32 mouse cellular contexts compared by ENCODE assay signal in the genomic region with DNA sequence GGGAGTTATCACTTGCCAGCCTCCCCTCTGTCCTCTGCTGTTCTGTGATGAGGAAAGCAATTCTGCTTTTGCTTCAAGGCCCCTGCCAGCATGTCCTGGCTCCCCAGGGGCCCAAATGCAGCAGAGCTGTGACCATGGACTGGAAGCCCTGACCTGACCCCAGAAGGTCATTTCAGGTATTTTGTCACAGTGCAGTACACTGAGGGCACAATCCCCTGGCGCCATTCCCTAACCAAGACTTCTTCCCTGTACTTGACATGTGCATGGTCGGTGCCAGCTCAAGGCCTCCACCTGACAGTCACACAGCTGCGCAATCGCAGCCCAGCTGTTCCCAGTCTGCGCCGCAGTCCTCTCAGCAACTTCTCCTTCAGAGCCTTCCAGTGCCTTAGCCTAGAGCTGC. TPM values are rescaled to one million over a fixed set of nuclear protein-coding genes. Genes with fewer than 3 reads are reported as not detected.
DNase-seq lines count a peak whose midpoint lies in the region; ATAC-seq and TF ChIP-seq lines count a peak whose summit lies in the region.
"Had no signal": no experiment of that assay in that cellular context is flagged by ENCODE, and none has a peak within 500 bp of the region (broad histone marks: within the 10 kb centered on the region; RNA-seq: fewer than 3 reads in every experiment).

No protein-coding gene starts in this region.

- no peaks in the 10 kb centered on the region for H3K27me3 ChIP-seq in liver, adult 2 months (ENCODE audit: control insufficient read depth, insufficient read depth, low read length)
- peaks cover 5% of the 10 kb centered on the region for H3K27me3 ChIP-seq in liver, embryonic 11.5 days (replicated peaks; ENCODE audit: control insufficient read depth, insufficient read depth, low read length)
- H3K27me3 ChIP-seq in lung, embryonic 16.5 days (ENCODE audit: control insufficient read depth, insufficient read depth, low read depth, low read length): no peaks in the 10 kb centered on the region
- H3K27me3 ChIP-seq: CH12.LX; embryonic facial prominence, embryonic 15.5 days; Patski had no signal

- no peak overlapping the region for H3K9ac ChIP-seq in liver, adult 2 months (ENCODE audit: low read depth, low read length)
- H3K9ac ChIP-seq in liver, embryonic 11.5 days (ENCODE audit: low read depth, low read length): no peak overlapping the region
- H3K9ac ChIP-seq in lung, embryonic 16.5 days (ENCODE audit: low read length): no peak overlapping the region
- H3K9ac ChIP-seq: embryonic facial prominence, embryonic 13.5 days; embryonic facial prominence, embryonic 15.5 days; forebrain, embryonic 12.5 days had no signal

- no peak overlapping the region for H3K27ac ChIP-seq in liver, adult 2 months (replicated peaks; ENCODE audit: insufficient read depth, low read depth, low read length)
- no peak overlapping the region for H3K27ac ChIP-seq in liver, embryonic 11.5 days (ENCODE audit: low read depth, low read length)
- H3K27ac ChIP-seq in lung, embryonic 16.5 days (ENCODE audit: low read length): no peak overlapping the region
- H3K27ac ChIP-seq: embryonic facial prominence, embryonic 13.5 days; embryonic facial prominence, embryonic 15.5 days; forebrain, embryonic 10.5 days; forebrain, embryonic 12.5 days had no signal

- TF ChIP-seq CTCF in liver, adult 2 months (IDR thresholded peaks at IDR 0.05; ENCODE audit: low read depth, low read length): no peak

- peak; percentile 54 for DNase-seq in adrenal gland, adult 2 months
- no peak for DNase-seq in adrenal gland, postnatal 4 days (ENCODE audit: low spot score in 2 of 2)
- peak; percentile 71 for DNase-seq in adrenal gland, postnatal 10 days
- no peak for DNase-seq in adrenal gland, adult 18-20 months (ENCODE audit: low spot score in 2 of 2)
- peak; percentile 41 for DNase-seq in liver, adult 2 months (ENCODE audit: extremely low read depth, low read depth, low spot score)
- DNase-seq in liver, embryonic 11.5 days (ENCODE audit: low spot score): no peak
- DNase-seq in lung, postnatal 14 days: no peak
- DNase-seq: B cell, adult 2 months; cerebellum, adult 11 months; cerebellum, adult 18-20 months; cerebellum, adult 8-10 months; cerebellum, adult 9-11 months; cerebellum, postnatal 14 days; cerebellum, postnatal 36 days; embryo, embryonic 11 days had no signal

- no peak overlapping the region for H3K4me2 ChIP-seq in liver, embryonic 11.5 days
- no peak overlapping the region for H3K4me2 ChIP-seq in lung, embryonic 16.5 days (ENCODE audit: low read depth, low read length)
- H3K4me2 ChIP-seq: embryonic facial prominence, embryonic 13.5 days; embryonic facial prominence, embryonic 15.5 days; forebrain, embryonic 12.5 days had no signal

- no peak for TF ChIP-seq POLR2A in liver, adult 2 months (IDR thresholded peaks at IDR 0.05; ENCODE audit: extremely low read depth, insufficient read depth, low read length)

- ATAC-seq in liver, embryonic 11.5 days (replicated peaks; ENCODE audit: low FRiP score): no peak
- 0 out of 2 replicates have a peak, but pooled peaks have one; percentile 10 for ATAC-seq in lung, embryonic 16.5 days (ENCODE audit: low read depth)
- ATAC-seq: activated CD4-positive, CD25-positive, alpha-beta regulatory T cell, adult 4 months; CD4-positive, CD25-positive, alpha-beta regulatory T cell, adult 4 months; forebrain, embryonic 14.5 days; forebrain, embryonic 16.5 days; Patski had no signal

- no peaks in the 10 kb centered on the region for H3K9me3 ChIP-seq in liver, embryonic 11.5 days (ENCODE audit: control insufficient read depth, low read length)
- no peaks in the 10 kb centered on the region for H3K9me3 ChIP-seq in lung, embryonic 16.5 days (ENCODE audit: control insufficient read depth, low read length)
- H3K9me3 ChIP-seq: embryonic facial prominence, embryonic 13.5 days; embryonic facial prominence, embryonic 15.5 days; forebrain, embryonic 10.5 days; forebrain, embryonic 12.5 days; G1E had no signal

- H3K79me2 ChIP-seq in liver, adult 2 months (ENCODE audit: control insufficient read depth, insufficient read depth, low read length): no peaks in the 10 kb centered on the region

- peaks cover 25% of the 10 kb centered on the region for H3K36me3 ChIP-seq in liver, adult 2 months (ENCODE audit: control insufficient read depth, insufficient read depth, low read length)
- peaks cover 47% of the 10 kb centered on the region for H3K36me3 ChIP-seq in liver, embryonic 11.5 days (ENCODE audit: control insufficient read depth, insufficient read depth, low read length)
- H3K36me3 ChIP-seq in lung, embryonic 16.5 days (ENCODE audit: control insufficient read depth, insufficient read depth, low read length): peaks cover 65% of the 10 kb centered on the region

- H3K4me3 ChIP-seq in liver, adult 2 months (ENCODE audit: insufficient read depth, low read depth, low read length): no peak overlapping the region
- H3K4me3 ChIP-seq in liver, embryonic 11.5 days (ENCODE audit: low read depth, low read length): no peak overlapping the region
- H3K4me3 ChIP-seq in lung, embryonic 16.5 days (ENCODE audit: low read length): no peak overlapping the region
- H3K4me3 ChIP-seq: embryonic facial prominence, embryonic 13.5 days; embryonic facial prominence, embryonic 15.5 days; erythroblast, embryonic 14.5 days; forebrain, embryonic 10.5 days; forebrain, embryonic 12.5 days had no signal

- 84% methylated on average over 6 of the region's 6 CpGs for WGBS in liver, adult 2 months
- WGBS in liver, embryonic 11.5 days: 95% methylated on average over 6 of the region's 6 CpGs
- 86% methylated on average over 6 of the region's 6 CpGs for WGBS in lung, embryonic 16.5 days

- no peaks in the 10 kb centered on the region for H3K4me1 ChIP-seq in liver, adult 2 months (ENCODE audit: control insufficient read depth, insufficient read depth, low read length)
- no peaks in the 10 kb centered on the region for H3K4me1 ChIP-seq in liver, embryonic 11.5 days (replicated peaks; ENCODE audit: control insufficient read depth, insufficient read depth, low read length)
- no peaks in the 10 kb centered on the region for H3K4me1 ChIP-seq in lung, embryonic 16.5 days (replicated peaks; ENCODE audit: control insufficient read depth, insufficient read depth, low read length)
- H3K4me1 ChIP-seq: embryonic facial prominence, embryonic 13.5 days; forebrain, embryonic 10.5 days; forebrain, embryonic 12.5 days had no signal

RNA-seq across cellular contexts. Expression of a gene that starts 8.1 kb away (rescaled TPM):
- total RNA-seq in adrenal gland, adult 2 months (2021): 100 to 1,000 TPM; 106 to 109 TPM
- 119 and 125 TPM in 2 replicates for polyA plus RNA-seq in adrenal gland, adult 2 months (2012; rRNA removed)
- 100 to 1,000 TPM; 105 to 110 TPM for total RNA-seq in adrenal gland, postnatal 4 days (2021)
- 10 to 100 TPM; 86.7 to 96.5 TPM for total RNA-seq in adrenal gland, postnatal 10 days (2021)
- total RNA-seq in adrenal gland, adult 18-20 months (2021): 100 to 1,000 TPM in 1 of 2 experiments, 10 to 100 TPM in 1; 92.3 to 105 TPM
- total RNA-seq in liver, adult 2 months (2014; rRNA removed): 28.9 and 35.9 TPM in 2 replicates
- polyA plus RNA-seq in liver, adult 2 months (2012; rRNA removed): 40.9 and 46.6 TPM in 2 replicates
- polyA plus RNA-seq in liver, embryonic 11.5 days (2014; fragmentation: Nextera tagmentation; extraction: Ambion mirVana): 57.1 and 58.6 TPM in 2 replicates
- 76.3 and 83.2 TPM in 2 replicates for polyA plus RNA-seq in lung, embryonic 16.5 days (2015; fragmentation: Nextera tagmentation; extraction: Ambion mirVana)

RNA-seq across cellular contexts. Expression of a gene that starts 22.5 kb away (rescaled TPM):
- 100 to 1,000 TPM; 174 to 246 TPM for total RNA-seq in adrenal gland, adult 2 months (2021)
- 737 and 768 TPM in 2 replicates for polyA plus RNA-seq in adrenal gland, adult 2 months (2012; rRNA removed)
- 100 to 1,000 TPM; 277 to 287 TPM for total RNA-seq in adrenal gland, postnatal 4 days (2021)
- 100 to 1,000 TPM; 185 to 250 TPM for total RNA-seq in adrenal gland, postnatal 10 days (2021)
- 100 to 1,000 TPM; 241 to 252 TPM for total RNA-seq in adrenal gland, adult 18-20 months (2021)
- total RNA-seq in liver, adult 2 months (2014; rRNA removed): 1.2 and 2.1 TPM in 2 replicates
- 3.4 and 3.6 TPM in 2 replicates for polyA plus RNA-seq in liver, adult 2 months (2012; rRNA removed)
- polyA plus RNA-seq in liver, embryonic 11.5 days (2014; fragmentation: Nextera tagmentation; extraction: Ambion mirVana): 4.1 and 4.6 TPM in 2 replicates
- polyA plus RNA-seq in lung, embryonic 16.5 days (2015; fragmentation: Nextera tagmentation; extraction: Ambion mirVana): 52.3 and 61.9 TPM in 2 replicates
- polyA plus RNA-seq: activated CD4-positive, CD25-positive, alpha-beta regulatory T cell, adult 4 months; CD4-positive, CD25-positive, alpha-beta regulatory T cell, adult 4 months had no signal

RNA-seq across cellular contexts. Expression of a gene that starts 33.7 kb away (rescaled TPM):
- 10 to 100 TPM; 58.1 to 68.4 TPM for total RNA-seq in adrenal gland, adult 2 months (2021)
- polyA plus RNA-seq in adrenal gland, adult 2 months (2012; rRNA removed): 443 and 466 TPM in 2 replicates
- total RNA-seq in adrenal gland, postnatal 4 days (2021): 10 to 100 TPM; 63.5 to 67.5 TPM
- total RNA-seq in adrenal gland, postnatal 10 days (2021): 10 to 100 TPM; 47.0 to 59.8 TPM
- 10 to 100 TPM; 42.9 to 61.5 TPM for total RNA-seq in adrenal gland, adult 18-20 months (2021)
- 6.8 and 9.9 TPM in 2 replicates for total RNA-seq in liver, adult 2 months (2014; rRNA removed)
- 51.7 and 56.6 TPM in 2 replicates for polyA plus RNA-seq in liver, adult 2 months (2012; rRNA removed)
- 47.5 and 49.8 TPM in 2 replicates for polyA plus RNA-seq in liver, embryonic 11.5 days (2014; fragmentation: Nextera tagmentation; extraction: Ambion mirVana)
- 89.1 and 92.9 TPM in 2 replicates for polyA plus RNA-seq in lung, embryonic 16.5 days (2015; fragmentation: Nextera tagmentation; extraction: Ambion mirVana)

RNA-seq across cellular contexts. Expression of a gene that starts 37.0 kb away (rescaled TPM):
- 10 to 100 TPM; 30.3 to 31.6 TPM for total RNA-seq in adrenal gland, adult 2 months (2021)
- polyA plus RNA-seq in adrenal gland, adult 2 months (2012; rRNA removed): 47.6 and 49.2 TPM in 2 replicates
- total RNA-seq in adrenal gland, postnatal 4 days (2021): 10 to 100 TPM; 34.9 to 35.6 TPM
- 10 to 100 TPM; 29.8 to 48.9 TPM for total RNA-seq in adrenal gland, postnatal 10 days (2021)
- total RNA-seq in adrenal gland, adult 18-20 months (2021): 10 to 100 TPM; 33.5 to 45.6 TPM
- 5.1 and 5.8 TPM in 2 replicates for total RNA-seq in liver, adult 2 months (2014; rRNA removed)
- 5.3 and 8.3 TPM in 2 replicates for polyA plus RNA-seq in liver, adult 2 months (2012; rRNA removed)
- polyA plus RNA-seq in liver, embryonic 11.5 days (2014; fragmentation: Nextera tagmentation; extraction: Ambion mirVana): 64.9 and 67.1 TPM in 2 replicates
- 25.3 and 25.9 TPM in 2 replicates for polyA plus RNA-seq in lung, embryonic 16.5 days (2015; fragmentation: Nextera tagmentation; extraction: Ambion mirVana)

RNA-seq across cellular contexts. Expression of a gene that starts 59.0 kb away (rescaled TPM):
- not detected for total RNA-seq in adrenal gland, adult 2 months (2021)
- polyA plus RNA-seq in adrenal gland, adult 2 months (2012; rRNA removed): not detected in 2 replicates
- total RNA-seq in adrenal gland, postnatal 4 days (2021): not detected
- total RNA-seq in adrenal gland, postnatal 10 days (2021): not detected
- total RNA-seq in adrenal gland, adult 18-20 months (2021): not detected
- total RNA-seq in liver, adult 2 months (2014; rRNA removed): not detected in 2 replicates
- 0.09 TPM in 1 of 2 replicates, not detected in the other for polyA plus RNA-seq in liver, adult 2 months (2012; rRNA removed)
- 0.14 TPM in 1 of 2 replicates, not detected in the other for polyA plus RNA-seq in liver, embryonic 11.5 days (2014; fragmentation: Nextera tagmentation; extraction: Ambion mirVana)
- 0.36 and 0.50 TPM in 2 replicates for polyA plus RNA-seq in lung, embryonic 16.5 days (2015; fragmentation: Nextera tagmentation; extraction: Ambion mirVana)
- total RNA-seq: adrenal gland, postnatal 36 days; CH12.LX; common myeloid progenitor, adult 5-6 weeks; G1E had no signal
- polyA plus RNA-seq: brain, embryonic 14.5 days; embryonic facial prominence, embryonic 11.5 days; forebrain, embryonic 14.5 days had no signal

Comparison
In these comparisons a context has a peak if more than half of its experiments do, and no peak if none do; other contexts are left out.
1. DNase-seq: peak in adrenal gland, adult 2 months (single experiment), adrenal gland, postnatal 10 days (single experiment) and liver, adult 2 months (single experiment); none in adrenal gland, postnatal 4 days (0 of 2), adrenal gland, adult 18-20 months (0 of 2), liver, embryonic 11.5 days (single experiment) and lung, postnatal 14 days (single experiment).
2. RNA of a gene that starts 22.5 kb away (total RNA-seq): 277 to 287 TPM in adrenal gland, postnatal 4 days, 241 to 252 TPM in adrenal gland, adult 18-20 months, 185 to 250 TPM in adrenal gland, postnatal 10 days and 174 to 246 TPM in adrenal gland, adult 2 months; 1.2 to 2.1 TPM in liver, adult 2 months; every median in the first group is over 10 times any median in the second.